Mouse (Mus musculus) ZHBTc4 (cell line): ENCODE measurements at regions not wholly inside any gene's neighbourhood (a gene's known extent, or its start where the extent isn't known, plus 50 kb on each side); places are given as distances from the start of the nearest gene placed in this dataset.

ENCODE experiments used
- DNase-seq: peaks from one replicate; pipeline ENCODE4 v3.0.0-alpha.2; 2011; ENCODE audit warnings: low read depth, low spot score

GRCm38 (mm10) chr4:142776711-142777411 is 435.9 kb downstream of the Prdm2 start:
- DNase-seq, result no peak

GRCm38 (mm10) chr4:142775023-142775422 is 437.8 kb downstream of the Prdm2 start:
- DNase-seq, result no peak

- DNase-seq, result no peak
These were observed 439.1 kb downstream of the Prdm2 start for GRCm38 (mm10) chr4:142773651-142774151.

- peak; percentile 78 for DNase-seq
These were observed 439.9 kb downstream of the Prdm2 start for GRCm38 (mm10) chr4:142772751-142773455.

- no peak for DNase-seq
These were observed 441.2 kb downstream of the Prdm2 start for GRCm38 (mm10) chr4:142771520-142772150.

GRCm38 (mm10) chr4:142770177-142770576 is 442.6 kb downstream of the Prdm2 start:
- DNase-seq, result no peak

GRCm38 (mm10) chr4:142767665-142768064 is 445.1 kb downstream of the Prdm2 start:
- no peak for DNase-seq

GRCm38 (mm10) chr4:142761577-142761976 is 451.2 kb downstream of the Prdm2 start:
- no peak for DNase-seq

GRCm38 (mm10) chr4:142758102-142758501 is 454.7 kb downstream of the Prdm2 start:
- DNase-seq, result no peak

- no peak for DNase-seq
These were observed 456.5 kb downstream of the Prdm2 start for GRCm38 (mm10) chr4:142756332-142756731.

GRCm38 (mm10) chr4:142749918-142750317 is 462.9 kb downstream of the Prdm2 start:
- no peak for DNase-seq

GRCm38 (mm10) chr4:142723554-142723907 is 484.3 kb upstream of the Kazn start:
- no peak for DNase-seq

- no peak for DNase-seq
These were observed 483.8 kb upstream of the Kazn start for GRCm38 (mm10) chr4:142722845-142723553.

- DNase-seq, result no peak
These were observed 462.4 kb upstream of the Kazn start for GRCm38 (mm10) chr4:142701606-142702005.

- no peak for DNase-seq
These were observed 455.7 kb upstream of the Kazn start for GRCm38 (mm10) chr4:142694926-142695325.

GRCm38 (mm10) chr4:142688241-142688640 is 449.0 kb upstream of the Kazn start:
- no peak for DNase-seq

GRCm38 (mm10) chr4:142677426-142677825 is 438.2 kb upstream of the Kazn start:
- no peak for DNase-seq

- DNase-seq, result no peak
These were observed 435.7 kb upstream of the Kazn start for GRCm38 (mm10) chr4:142674641-142675465.

- DNase-seq, result no peak
These were observed 432.8 kb upstream of the Kazn start for GRCm38 (mm10) chr4:142671872-142672458.

GRCm38 (mm10) chr4:142664781-142665180 is 425.6 kb upstream of the Kazn start:
- DNase-seq, result no peak

- no peak for DNase-seq
These were observed 419.0 kb upstream of the Kazn start for GRCm38 (mm10) chr4:142658156-142658555.
